Mouse (Mus musculus) midbrain, embryonic 10.5 days (tissue): ENCODE measurements at regions not wholly inside any gene's neighbourhood (a gene's known extent, or its start where the extent isn't known, plus 50 kb on each side); places are given as distances from the start of the nearest gene placed in this dataset.

Experiments
- DNase-seq: peaks from one replicate; pipeline ENCODE4 v3.0.0-alpha.2; 2017; ENCODE audit warnings: low spot score
- H3K27ac ChIP-seq: fragments of 300-500 bp; sonication (generic); replicated peaks from 2 replicates; pipeline ENCODE4 v1.5.1; 2016; ENCODE audit warnings: mild to moderate bottlenecking
- H3K27me3 ChIP-seq: fragments of 300-500 bp; sonication (generic); 2 replicates; pipeline ENCODE4 v1.6.1; 2016; ENCODE audit warnings: low read depth, mild to moderate bottlenecking; ENCODE audit not compliant: poor library complexity, severe bottlenecking
- H3K36me3 ChIP-seq: fragments of 300-500 bp; sonication (generic); 2 replicates; pipeline ENCODE4 v1.6.1; 2016; ENCODE audit warnings: mild to moderate bottlenecking, moderate library complexity
- H3K4me1 ChIP-seq: fragments of 300-500 bp; sonication (generic); 2 replicates; pipeline ENCODE4 v1.6.1; 2016
- H3K4me3 ChIP-seq: fragments of 300-500 bp; sonication (generic); 2 replicates; pipeline ENCODE4 v1.5.1; 2016; ENCODE audit warnings: mild to moderate bottlenecking, moderate library complexity
- H3K9me3 ChIP-seq: fragments of 300-500 bp; sonication (generic); replicated peaks from 2 replicates; pipeline ENCODE4 v1.6.1; 2016; ENCODE audit warnings: mild to moderate bottlenecking
- WGBS: fragments of 180-500 bp; shearing (Covaris S2); methylation state at CpG from one replicate; pipeline ENCODE4 v1.1.7; 2016; 5-methylcytosine and 5-hydroxymethylcytosine counted together

- Histone ChIP-seq H3K4me3 (no peak overlapping the region), H3K36me3 (no peaks in the 10 kb centered on the region), H3K9me3 (no peaks in the 10 kb centered on the region), H3K27ac (no peak overlapping the region), H3K27me3 (no peaks in the 10 kb centered on the region), H3K4me1 (no peaks in the 10 kb centered on the region)
- WGBS, result 82% methylated on average over 1 of the region's 1 CpGs
- DNase-seq, result no peak
Observed at GRCm38 (mm10) chr5:49755531-49755930, 230.8 kb upstream of the Kcnip4 start.

DNA sequence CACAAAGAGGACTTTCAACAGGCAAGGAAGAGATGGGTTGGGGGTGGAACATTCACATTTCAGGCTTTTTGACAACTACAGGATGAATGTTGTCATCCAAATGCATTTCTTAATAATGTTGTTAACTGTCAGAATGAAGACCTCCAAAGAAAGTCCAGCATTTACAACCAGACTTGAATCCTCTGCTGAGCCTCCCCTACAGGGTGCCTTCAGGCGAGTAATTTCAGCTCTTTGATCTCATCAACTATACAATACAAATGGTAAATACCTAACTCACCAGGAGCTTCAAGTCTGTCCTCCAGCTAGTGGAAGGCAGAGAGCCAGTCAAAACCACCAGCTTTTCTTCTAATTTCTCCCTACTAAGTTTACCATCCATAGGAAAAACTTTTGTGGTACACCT is 187.9 kb upstream of the Kcnip4 start:
- Histone ChIP-seq H3K36me3 (no peaks in the 10 kb centered on the region), H3K9me3 (no peaks in the 10 kb centered on the region)

DNA sequence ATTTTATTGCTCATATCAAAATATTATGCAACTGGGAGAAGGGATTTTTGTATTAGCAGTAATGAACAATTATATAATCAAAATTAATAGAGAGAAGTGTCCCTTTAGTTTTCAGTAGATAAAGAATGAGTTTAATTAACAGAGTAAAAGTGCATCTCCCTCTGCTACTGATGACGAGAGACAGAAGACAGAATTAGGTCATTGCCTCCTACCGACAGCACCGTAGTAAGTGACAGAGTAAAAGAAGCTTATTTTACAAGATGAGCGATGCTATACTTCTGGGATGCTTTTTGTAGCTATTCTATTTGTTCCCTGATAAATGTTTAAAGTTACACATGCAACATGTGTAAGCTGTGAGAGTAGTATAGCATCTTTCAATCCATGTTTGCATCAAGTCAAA is 157.4 kb upstream of the Kcnip4 start:
- Histone ChIP-seq H3K9me3 (no peaks in the 10 kb centered on the region), H3K27me3 (no peaks in the 10 kb centered on the region), H3K36me3 (no peaks in the 10 kb centered on the region), H3K27ac (no peak overlapping the region), H3K4me1 (no peaks in the 10 kb centered on the region), H3K4me3 (no peak overlapping the region)
- no peak for DNase-seq
- WGBS, result 92% methylated on average over 4 of the region's 4 CpGs

More for the DNA sequence above, 187.9 kb upstream of the Kcnip4 start:
- H3K4me1 ChIP-seq, result no peaks in the 10 kb centered on the region
- H3K4me3 ChIP-seq, result no peak overlapping the region
- DNase-seq, result no peak
- WGBS, result 9% methylated on average over 1 of the region's 1 CpGs
- H3K27ac ChIP-seq, result no peak overlapping the region
- no peaks in the 10 kb centered on the region for H3K27me3 ChIP-seq

GRCm38 (mm10) chr5:49681514-49681913 is 156.8 kb upstream of the Kcnip4 start:
- Histone ChIP-seq H3K4me1 (no peaks in the 10 kb centered on the region), H3K36me3 (no peaks in the 10 kb centered on the region), H3K27me3 (no peaks in the 10 kb centered on the region), H3K4me3 (no peak overlapping the region), H3K27ac (no peak overlapping the region), H3K9me3 (no peaks in the 10 kb centered on the region)
- 89% methylated on average over 2 of the region's 2 CpGs for WGBS
- DNase-seq, result no peak

DNA sequence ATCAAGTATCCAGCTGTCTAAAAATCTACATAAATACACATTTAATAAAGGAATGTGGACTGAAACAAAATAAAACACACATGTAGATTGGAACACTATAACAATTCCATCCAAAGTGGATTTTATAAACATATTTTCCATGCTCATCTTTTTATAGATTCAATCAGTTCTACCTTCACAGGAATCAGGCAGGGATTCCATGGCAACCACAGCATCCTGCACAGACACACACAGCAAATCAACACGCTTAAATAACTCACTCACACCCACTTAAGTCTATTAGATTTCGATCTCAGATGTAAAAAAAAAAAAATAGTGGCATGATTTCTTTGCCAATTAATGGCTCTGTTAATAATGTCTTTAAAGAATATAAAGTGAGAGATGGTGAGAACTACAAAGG is 151.2 kb upstream of the Kcnip4 start:
- Histone ChIP-seq H3K9me3 (no peaks in the 10 kb centered on the region), H3K36me3 (no peaks in the 10 kb centered on the region), H3K4me3 (no peak overlapping the region), H3K4me1 (no peaks in the 10 kb centered on the region), H3K27me3 (no peaks in the 10 kb centered on the region), H3K27ac (no peak overlapping the region)
- no peak for DNase-seq
- WGBS, result 80% methylated on average over 2 of the region's 2 CpGs

- Histone ChIP-seq H3K36me3 (no peaks in the 10 kb centered on the region), H3K4me1 (no peaks in the 10 kb centered on the region)
Observed at GRCm38 (mm10) chr5:49665196-49665595, 140.5 kb upstream of the Kcnip4 start.

GRCm38 (mm10) chr5:49663928-49664327 is 139.2 kb upstream of the Kcnip4 start:
- WGBS, result 97% methylated on average over 1 of the region's 1 CpGs
- H3K27me3 ChIP-seq, result no peaks in the 10 kb centered on the region
- DNase-seq, result no peak

More at GRCm38 (mm10) chr5:49665196-49665595, 140.5 kb upstream of the Kcnip4 start:
- no peak overlapping the region for H3K4me3 ChIP-seq
- no peaks in the 10 kb centered on the region for H3K27me3 ChIP-seq
- H3K9me3 ChIP-seq, result no peaks in the 10 kb centered on the region
- no peak overlapping the region for H3K27ac ChIP-seq
- DNase-seq, result no peak

GRCm38 (mm10) chr5:49662096-49662495 is 137.4 kb upstream of the Kcnip4 start:
- Histone ChIP-seq H3K36me3 (no peaks in the 10 kb centered on the region), H3K27me3 (no peaks in the 10 kb centered on the region), H3K4me1 (no peaks in the 10 kb centered on the region), H3K9me3 (no peaks in the 10 kb centered on the region), H3K27ac (no peak overlapping the region), H3K4me3 (no peak overlapping the region)
- no peak for DNase-seq
- WGBS, result 67% methylated on average over 3 of the region's 3 CpGs

More at GRCm38 (mm10) chr5:49663928-49664327, 139.2 kb upstream of the Kcnip4 start:
- H3K4me3 ChIP-seq, result no peak overlapping the region
- no peaks in the 10 kb centered on the region for H3K4me1 ChIP-seq
- H3K9me3 ChIP-seq, result no peaks in the 10 kb centered on the region
- H3K36me3 ChIP-seq, result no peaks in the 10 kb centered on the region
- no peak overlapping the region for H3K27ac ChIP-seq

GRCm38 (mm10) chr5:49660598-49660997 is 135.9 kb upstream of the Kcnip4 start:
- H3K36me3 ChIP-seq, result no peaks in the 10 kb centered on the region
- no peak overlapping the region for H3K4me3 ChIP-seq

DNA sequence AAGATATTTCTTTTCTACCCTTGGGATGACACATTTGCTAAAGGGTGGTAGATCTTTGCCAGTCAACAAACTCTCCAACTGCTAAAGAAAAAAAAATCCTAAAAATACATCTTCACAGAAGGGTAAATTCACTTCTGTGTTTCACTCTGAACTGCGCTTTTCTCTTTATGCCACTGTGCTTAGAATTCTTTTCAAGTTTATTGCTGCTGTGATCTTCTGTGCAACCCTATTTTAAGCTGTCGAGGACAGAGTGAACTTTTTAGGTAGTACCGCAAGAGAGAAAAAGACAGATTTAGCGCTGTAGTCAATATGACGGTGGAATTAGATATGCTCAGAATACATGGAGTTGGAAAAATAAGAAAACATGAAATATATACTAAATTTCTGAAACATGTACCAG is 126.2 kb upstream of the Kcnip4 start:
- H3K36me3 ChIP-seq, result no peaks in the 10 kb centered on the region
- H3K27ac ChIP-seq, result no peak overlapping the region
- no peak for DNase-seq
- H3K27me3 ChIP-seq, result no peaks in the 10 kb centered on the region
- no peak overlapping the region for H3K4me3 ChIP-seq
- H3K4me1 ChIP-seq, result no peaks in the 10 kb centered on the region
- H3K9me3 ChIP-seq, result no peaks in the 10 kb centered on the region
- WGBS, result 94% methylated on average over 5 of the region's 5 CpGs

More at GRCm38 (mm10) chr5:49660598-49660997, 135.9 kb upstream of the Kcnip4 start:
- H3K4me1 ChIP-seq, result no peaks in the 10 kb centered on the region
- H3K27me3 ChIP-seq, result no peaks in the 10 kb centered on the region
- no peak overlapping the region for H3K27ac ChIP-seq
- no peaks in the 10 kb centered on the region for H3K9me3 ChIP-seq
- no peak for DNase-seq

DNA sequence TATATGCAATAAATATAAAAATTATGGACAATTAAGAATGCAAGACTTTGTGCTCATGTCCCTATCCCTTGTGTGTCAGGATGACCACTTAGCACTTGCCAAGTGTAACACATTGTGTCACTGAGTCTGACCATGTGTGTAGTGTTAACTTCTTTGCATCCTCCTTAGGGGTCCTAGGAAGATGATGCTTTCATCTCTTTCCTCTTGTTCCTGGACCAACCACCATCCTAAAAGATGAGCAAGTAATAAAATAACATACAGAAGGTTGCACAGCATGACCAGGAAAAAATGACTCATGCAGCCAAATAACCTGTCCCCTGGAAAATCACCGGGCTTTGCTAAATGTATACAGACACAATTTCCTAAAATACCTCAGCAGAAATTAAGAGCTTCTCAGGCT is 121.1 kb upstream of the Kcnip4 start:
- H3K9me3 ChIP-seq, result no peaks in the 10 kb centered on the region
- H3K36me3 ChIP-seq, result no peaks in the 10 kb centered on the region
- 88% methylated on average over 1 of the region's 1 CpGs for WGBS
- no peak for DNase-seq
- no peak overlapping the region for H3K4me3 ChIP-seq
- H3K4me1 ChIP-seq, result no peaks in the 10 kb centered on the region; the same call in 1 of the 2 replicates
- H3K27me3 ChIP-seq, result no peaks in the 10 kb centered on the region
- H3K27ac ChIP-seq, result no peak overlapping the region

DNA sequence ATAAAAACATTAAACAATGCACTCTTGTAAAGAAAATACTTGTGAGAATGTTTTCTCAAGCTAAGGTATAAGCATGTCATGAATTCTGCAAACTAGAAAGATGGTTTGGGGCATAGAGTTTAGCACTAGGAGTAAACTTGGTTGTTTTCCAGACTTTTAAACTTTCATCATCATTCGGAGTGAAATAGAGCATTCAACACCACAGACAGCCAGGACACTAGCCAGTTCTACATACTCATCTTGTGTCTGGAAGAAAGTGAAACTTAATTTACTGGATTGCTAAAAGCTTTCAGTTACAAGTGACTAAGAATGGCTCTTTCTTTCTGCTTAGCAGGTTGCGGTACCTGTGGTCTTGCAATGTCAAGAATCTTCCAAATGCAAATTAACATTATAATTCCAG is 119.9 kb upstream of the Kcnip4 start:
- H3K4me1 ChIP-seq, result no peaks in the 10 kb centered on the region; the same call in 1 of the 2 replicates
- no peak for DNase-seq
- no peak overlapping the region for H3K4me3 ChIP-seq
- no peaks in the 10 kb centered on the region for H3K9me3 ChIP-seq
- no peaks in the 10 kb centered on the region for H3K27me3 ChIP-seq
- H3K36me3 ChIP-seq, result no peaks in the 10 kb centered on the region
- 92% methylated on average over 2 of the region's 2 CpGs for WGBS
- H3K27ac ChIP-seq, result no peak overlapping the region

DNA sequence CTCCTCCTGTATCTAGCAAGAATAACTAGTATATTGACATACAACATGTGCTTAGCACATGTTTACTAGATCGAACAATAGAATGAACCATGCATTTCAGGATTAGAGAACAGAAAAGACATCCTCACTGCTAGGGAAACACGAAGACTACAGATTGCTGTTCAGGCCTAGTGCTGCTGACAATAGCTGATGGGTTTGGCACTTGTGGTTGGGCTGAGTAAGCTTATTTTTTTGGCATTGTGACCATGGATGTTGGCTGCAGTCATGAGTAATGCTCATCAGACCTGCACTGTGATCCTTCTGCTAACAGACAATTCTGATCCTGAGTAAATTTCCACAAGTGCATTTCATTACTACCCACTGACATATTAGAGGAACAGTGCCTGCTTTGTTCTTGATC is 117.7 kb upstream of the Kcnip4 start:
- no peak for DNase-seq
- H3K9me3 ChIP-seq, result no peaks in the 10 kb centered on the region
- H3K36me3 ChIP-seq, result no peaks in the 10 kb centered on the region
- H3K27ac ChIP-seq, result no peak overlapping the region
- no peaks in the 10 kb centered on the region for H3K27me3 ChIP-seq
- H3K4me3 ChIP-seq, result no peak overlapping the region
- WGBS, result 73% methylated on average over 2 of the region's 2 CpGs
- H3K4me1 ChIP-seq, result no peaks in the 10 kb centered on the region; the same call in 1 of the 2 replicates

DNA sequence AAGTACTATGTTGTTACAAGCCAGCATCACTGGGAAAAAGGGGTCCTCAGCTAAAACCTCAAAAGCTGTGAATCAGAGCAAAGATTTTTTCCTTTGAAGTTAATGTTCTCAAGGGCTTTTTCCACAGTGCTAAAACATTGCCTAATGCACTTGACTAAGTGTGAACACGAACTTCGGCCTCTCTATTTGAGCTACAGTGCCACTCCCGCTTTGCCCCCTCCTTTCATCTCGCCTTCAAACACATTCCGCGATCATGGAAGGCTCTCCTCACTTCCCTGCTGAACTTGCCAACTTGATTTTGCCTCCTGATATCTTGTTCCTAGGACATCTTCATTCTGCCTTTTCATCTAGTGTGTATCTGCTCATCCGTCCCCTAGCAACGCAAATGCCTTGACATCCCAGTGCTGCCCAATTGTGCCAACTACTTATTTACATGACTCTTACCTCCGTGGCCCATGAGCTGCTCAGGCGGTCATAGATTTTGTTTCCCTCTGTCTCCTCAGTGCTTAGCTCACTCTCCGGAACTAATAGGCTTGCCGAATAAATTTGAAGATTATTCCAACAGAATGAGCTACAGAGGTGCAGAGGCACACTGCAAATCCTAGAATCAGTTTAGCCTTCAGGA is 116.6 kb upstream of the Kcnip4 start:
- no peaks in the 10 kb centered on the region; the same call in 1 of the 2 replicates for H3K4me1 ChIP-seq
- no peaks in the 10 kb centered on the region for H3K27me3 ChIP-seq
- DNase-seq, result peak; percentile 37
- H3K9me3 ChIP-seq, result no peaks in the 10 kb centered on the region
- no peaks in the 10 kb centered on the region for H3K36me3 ChIP-seq
- no peak overlapping the region; the same call in 1 of the 2 replicates for H3K27ac ChIP-seq
- WGBS, result 65% methylated on average over 12 of the region's 12 CpGs
- no peak overlapping the region for H3K4me3 ChIP-seq
